Mouse (Mus musculus) limb, embryonic 14.5 days (tissue): ENCODE results near the gene Ccr10. TPM values are rescaled to one million over a fixed set of nuclear protein-coding genes. Genes with fewer than 3 reads are reported as not detected.
"Not testable (repeated sequence)": the region's sequence is repeated elsewhere in the genome, so short reads cannot be mapped to it uniquely, and the experiment has no call there.

Experiments
- ATAC-seq: fragments of 200-750 bp; cut with Nextera tagmentation; 2 replicates; pipeline ENCODE4 v1.8.0; 2017; ENCODE audit warnings: low read depth, moderate number of reproducible peaks, moderate TSS enrichment; ENCODE audit not compliant: low FRiP score
- DNase-seq: peaks from one replicate; pipeline ENCODE4 v3.0.0-alpha.2; 2015; ENCODE audit warnings: low spot score
- H3K27ac ChIP-seq: fragments of 300-500 bp; sonication (generic); replicated peaks from 2 replicates; pipeline ENCODE4 v1.5.1; 2014; ENCODE audit warnings: low read depth, mild to moderate bottlenecking, low read length, moderate library complexity, mixed read lengths
- H3K27me3 ChIP-seq: fragments of 300-500 bp; sonication (generic); 2 replicates; pipeline ENCODE4 v1.6.1; 2014; ENCODE audit warnings: low read length, mixed read lengths; ENCODE audit not compliant: control insufficient read depth, insufficient read depth
- H3K36me3 ChIP-seq: fragments of 300-500 bp; sonication (generic); 2 replicates; pipeline ENCODE4 v1.6.1; 2014; ENCODE audit warnings: mild to moderate bottlenecking, low read length, moderate library complexity, mixed read lengths; ENCODE audit not compliant: control insufficient read depth, insufficient read depth
- H3K4me1 ChIP-seq: fragments of 300-500 bp; sonication (generic); 2 replicates; pipeline ENCODE4 v1.6.1; 2014; ENCODE audit warnings: antibody characterized with exemption, low read length, mixed read lengths; ENCODE audit not compliant: control insufficient read depth, insufficient read depth
- H3K4me2 ChIP-seq: fragments of 300-500 bp; sonication (generic); replicated peaks from 2 replicates; pipeline ENCODE4 v1.6.1; 2014; ENCODE audit warnings: low read depth, mild to moderate bottlenecking, low read length, moderate library complexity; ENCODE audit not compliant: severe bottlenecking
- H3K4me3 ChIP-seq: fragments of 300-500 bp; sonication (generic); replicated peaks from 2 replicates; pipeline ENCODE4 v1.5.1; 2014; ENCODE audit warnings: low read length
- H3K9ac ChIP-seq: fragments of 300-500 bp; sonication (generic); 2 replicates; pipeline ENCODE4 v1.6.1; 2014; ENCODE audit warnings: mild to moderate bottlenecking, low read depth, low read length, moderate library complexity; ENCODE audit not compliant: severe bottlenecking
- H3K9me3 ChIP-seq: fragments of 300-500 bp; sonication (generic); 2 replicates; pipeline ENCODE4 v1.6.1; 2016; ENCODE audit warnings: low read length; ENCODE audit not compliant: control insufficient read depth
- POLR2A ChIP-seq: fragments of 200-500 bp; IDR thresholded peaks from 2 replicates; pipeline ENCODE4 v1.8.0; 2012; ENCODE audit warnings: inconsistent platforms, mild to moderate bottlenecking, moderate library complexity, borderline replicate concordance; ENCODE audit not compliant: insufficient read depth, insufficient read length; ENCODE audit errors: extremely low read depth
- WGBS: fragments of 180-500 bp; shearing (Covaris S2); extraction: QIAGEN DNeasy Blood & Tissue Kit; methylation state at CpG from one replicate; pipeline ENCODE4 v1.1.7; 2014; 5-methylcytosine and 5-hydroxymethylcytosine counted together
- polyA plus RNA-seq, 2 experiments: library from polyadenylated mRNA; depleted of rRNA in 1 of 2; stranded (reverse) in 1 of 2; unstranded in 1 of 2; fragments of >200 nt; fragmentation: Nextera tagmentation in 1 of 2; extraction: Ambion mirVana in 1 of 2; gene quantifications; 2 replicates each; pipeline versions ENCODE4 v1.2.1 to v1.2.3; 2012 to 2014

The Ccr10 gene
- polyA plus RNA-seq, 2 experiments: 0.09 to 0.41 TPM

DNA sequence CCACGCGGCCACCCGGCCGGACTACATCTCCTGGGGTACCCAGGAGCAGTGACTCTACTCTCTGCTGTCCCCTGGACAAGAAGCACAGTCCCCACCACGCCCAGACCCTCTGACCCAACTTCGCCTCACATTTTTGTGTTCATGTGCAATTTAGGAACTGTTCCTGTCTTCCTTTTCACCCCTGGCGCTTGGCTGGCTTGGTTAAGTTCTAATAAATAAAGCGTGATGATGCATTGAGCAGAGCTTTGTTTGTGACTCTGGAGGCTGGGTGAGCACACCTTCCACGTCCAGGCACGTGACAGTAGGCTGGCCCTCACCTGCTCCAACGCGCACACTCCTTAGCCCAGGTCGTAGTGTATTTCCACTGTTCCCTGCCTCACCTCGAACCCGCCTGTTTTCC, 13.7 kb downstream of the Ccr10 start:
- ATAC-seq: no peak
- Histone ChIP-seq H3K27me3 (peaks cover 47% of the 10 kb centered on the region), H3K36me3 (peaks cover 49% of the 10 kb centered on the region), H3K4me3 (no peak overlapping the region), H3K9ac (no peak overlapping the region), H3K4me2 (no peak overlapping the region), H3K27ac (no peak overlapping the region), H3K4me1 (peaks cover 14% of the 10 kb centered on the region), H3K9me3 (no peaks in the 10 kb centered on the region)
- no peak for DNase-seq
- WGBS: 83% methylated on average over 15 of the region's 15 CpGs
- TF ChIP-seq POLR2A: no peak

DNA sequence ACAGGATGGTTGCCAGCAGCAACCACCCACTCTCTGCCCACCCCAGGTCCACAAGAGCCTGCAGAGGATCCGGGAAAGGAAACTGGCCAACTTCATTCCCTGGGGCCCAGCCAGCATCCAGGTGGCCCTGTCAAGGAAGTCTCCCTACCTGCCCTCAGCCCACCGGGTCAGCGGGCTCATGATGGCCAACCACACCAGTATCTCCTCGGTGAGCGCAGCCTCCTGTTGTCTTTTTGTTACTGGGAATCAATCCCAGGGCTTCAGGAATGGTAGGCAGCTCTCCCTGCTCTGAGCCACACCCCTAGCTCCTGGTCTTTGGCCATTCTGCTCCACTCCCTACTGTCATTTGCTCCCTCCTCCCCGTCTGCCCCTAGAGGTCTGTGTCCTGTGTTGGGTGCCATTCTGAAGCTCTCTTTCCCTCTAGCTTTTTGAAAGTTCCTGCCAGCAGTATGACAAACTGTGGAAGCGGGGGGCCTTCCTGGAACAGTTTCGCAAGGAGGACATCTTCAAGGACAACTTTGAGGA, 14.2 kb downstream of the Ccr10 start:
- Histone ChIP-seq H3K36me3 (peaks cover 44% of the 10 kb centered on the region), H3K27me3 (peaks cover 42% of the 10 kb centered on the region), H3K4me1 (peaks cover 17% of the 10 kb centered on the region)
- 73% methylated on average over 7 of the region's 8 CpGs for WGBS
- H3K9me3 ChIP-seq, H3K27ac ChIP-seq, H3K4me3 ChIP-seq, ATAC-seq, DNase-seq, H3K9ac ChIP-seq, H3K4me2 ChIP-seq: not testable (repeated sequence)

GRCm38 (mm10) chr11:101160151-101160550, 15.1 kb downstream of the Ccr10 start:
- not testable (repeated sequence) for H3K9me3 ChIP-seq, DNase-seq, H3K4me3 ChIP-seq, H3K27ac ChIP-seq, H3K9ac ChIP-seq, ATAC-seq, H3K4me2 ChIP-seq
- whole genome bisulfite sequencing: 71% methylated on average over 6 of the region's 10 CpGs
- H3K36me3 ChIP-seq: peaks cover 37% of the 10 kb centered on the region
- H3K27me3 ChIP-seq: peaks cover 33% of the 10 kb centered on the region
- H3K4me1 ChIP-seq: peaks cover 21% of the 10 kb centered on the region

GRCm38 (mm10) chr11:101155728-101156371, 19.4 kb downstream of the Ccr10 start, which contains the start of gene Tubg2:
TSS of gene Tubg2 (plus strand) at chr11:101155907.
- Histone ChIP-seq H3K9ac (peak within 1 kb of the TSS; percentile 65), H3K36me3 (no peaks in the 10 kb centered on the region), H3K4me3 (peak within 1 kb of the TSS; percentile 41), H3K4me1 (peaks cover 8% of the 10 kb centered on the region; the same call in 1 of the 2 replicates), H3K4me2 (peak within 1 kb of the TSS; percentile 72), H3K27ac (0 out of 2 replicates have a peak within 1 kb of the TSS, but pooled peaks have one; percentile 48), H3K27me3 (no peaks in the 10 kb centered on the region), H3K9me3 (no peaks in the 10 kb centered on the region)
- DNase-seq (peak; percentile 76), ATAC-seq (peak; percentile 81)
- WGBS: 2% methylated on average over 35 of the region's 36 CpGs
- TF ChIP-seq POLR2A: 0 out of 2 replicates have a peak, but pooled peaks have one; percentile 18

DNA sequence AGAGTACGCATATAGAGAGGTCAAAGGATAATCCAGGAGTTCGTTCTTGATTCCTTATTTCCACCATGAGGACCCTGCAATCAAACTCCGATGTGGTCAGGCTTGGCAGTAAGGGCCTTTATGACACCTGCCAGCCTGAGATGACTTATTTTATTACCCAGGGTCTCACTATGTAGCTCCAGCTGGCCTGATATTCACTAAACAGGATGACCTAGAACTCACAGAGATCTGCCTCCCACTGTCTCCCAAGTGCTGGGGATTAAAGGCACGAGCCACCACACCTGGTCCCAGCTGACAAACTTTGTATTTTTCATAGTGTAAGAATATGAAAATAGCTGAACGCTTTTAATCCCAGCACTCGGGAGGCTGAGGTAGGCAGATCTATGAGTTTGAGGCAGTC, 20.1 kb downstream of the Ccr10 start:
- DNase-seq (no peak), ATAC-seq (no peak)
- H3K9me3 ChIP-seq: no peaks in the 10 kb centered on the region
- no peak overlapping the region for H3K27ac ChIP-seq
- H3K4me2 ChIP-seq: peak overlapping the region; percentile 72
- TF ChIP-seq POLR2A: no peak
- H3K4me3 ChIP-seq: no peak overlapping the region
- peaks cover 8% of the 10 kb centered on the region; the same call in 1 of the 2 replicates for H3K4me1 ChIP-seq
- H3K27me3 ChIP-seq: no peaks in the 10 kb centered on the region
- H3K36me3 ChIP-seq: no peaks in the 10 kb centered on the region
- H3K9ac ChIP-seq: no peak overlapping the region
- 72% methylated on average over 6 of the region's 6 CpGs for WGBS
